In the genomic region with DNA sequence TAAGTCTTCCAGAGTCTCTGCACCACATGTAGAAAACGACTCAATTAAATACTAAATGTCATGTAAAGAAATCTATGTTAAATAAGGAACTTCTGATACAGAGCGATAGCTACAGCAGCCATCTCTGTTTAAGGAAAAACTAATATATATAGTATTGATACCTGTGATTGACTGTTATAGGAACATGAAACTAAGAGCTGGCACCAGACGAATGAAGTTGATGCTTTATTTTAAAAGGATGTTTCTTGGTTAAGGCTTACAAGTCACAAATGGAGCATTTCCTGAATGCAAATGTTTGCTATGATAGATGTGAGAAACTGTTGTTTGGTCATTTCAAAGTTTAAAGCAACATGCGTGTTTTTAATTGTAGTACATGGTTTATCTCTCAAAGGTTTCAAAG, we compare ENCODE assay signal across 13 mouse cellular contexts. TPM values are rescaled to one million over a fixed set of nuclear protein-coding genes. Genes with fewer than 3 reads are reported as not detected.
A peak's percentile ranks its signal among the peaks of the same experiment; 100 is the strongest.
DNase-seq lines count a peak whose midpoint lies in the region; ATAC-seq and TF ChIP-seq lines count a peak whose summit lies in the region.
"Had no signal": no experiment of that assay in that cellular context is flagged by ENCODE, and none has a peak within 500 bp of the region (broad histone marks: within the 10 kb centered on the region; RNA-seq: fewer than 3 reads in every experiment).

No protein-coding gene starts in this region.

- no peaks in the 10 kb centered on the region for H3K4me1 ChIP-seq in heart, postnatal 0 days (ENCODE audit: control insufficient read depth, insufficient read depth)
- peaks cover 14% of the 10 kb centered on the region for H3K4me1 ChIP-seq in embryonic facial prominence, embryonic 13.5 days
- peaks cover 20% of the 10 kb centered on the region for H3K4me1 ChIP-seq in hindbrain, embryonic 13.5 days (replicated peaks)
- H3K4me1 ChIP-seq in midbrain, embryonic 13.5 days (replicated peaks): peaks cover 14% of the 10 kb centered on the region

- no peak for DNase-seq in heart, postnatal 0 days (ENCODE audit: low spot score)
- no peak for DNase-seq in heart, adult 9 months (ENCODE audit: low spot score in 2 of 2)
- DNase-seq in retina, postnatal 1 day: no peak
- DNase-seq in thymus, postnatal 25 days: no peak
- DNase-seq in cerebellum, adult 11-12 months: no peak
- DNase-seq: kidney, postnatal 25 days; lung, postnatal 10 days; thymus, postnatal 14 days had no signal

- peaks cover 64% of the 10 kb centered on the region for H3K27me3 ChIP-seq in heart, postnatal 0 days (ENCODE audit: control insufficient read depth, insufficient read depth, low read length)
- peaks cover 24% of the 10 kb centered on the region for H3K27me3 ChIP-seq in embryonic facial prominence, embryonic 13.5 days
- peaks cover 19% of the 10 kb centered on the region for H3K27me3 ChIP-seq in hindbrain, embryonic 13.5 days
- H3K27me3 ChIP-seq in midbrain, embryonic 13.5 days: peaks cover 26% of the 10 kb centered on the region
- H3K27me3 ChIP-seq: CH12.LX had no signal

- no peak overlapping the region for H3K4me2 ChIP-seq in heart, postnatal 0 days (ENCODE audit: low read depth, low read length)
- peak overlapping the region; percentile 95 for H3K4me2 ChIP-seq in embryonic facial prominence, embryonic 13.5 days
- H3K4me2 ChIP-seq in hindbrain, embryonic 13.5 days: peak overlapping the region; percentile 84
- H3K4me2 ChIP-seq in midbrain, embryonic 13.5 days (replicated peaks): peak overlapping the region; percentile 86

- no peaks in the 10 kb centered on the region for H3K9me3 ChIP-seq in heart, postnatal 0 days (replicated peaks; ENCODE audit: control insufficient read depth, low read length)
- H3K9me3 ChIP-seq in embryonic facial prominence, embryonic 13.5 days: no peaks in the 10 kb centered on the region
- H3K9me3 ChIP-seq in hindbrain, embryonic 13.5 days: no peaks in the 10 kb centered on the region
- H3K9me3 ChIP-seq in midbrain, embryonic 13.5 days: no peaks in the 10 kb centered on the region

- H3K36me3 ChIP-seq in heart, postnatal 0 days (replicated peaks; ENCODE audit: control insufficient read depth, insufficient read depth, low read length): no peaks in the 10 kb centered on the region
- H3K36me3 ChIP-seq in embryonic facial prominence, embryonic 13.5 days: no peaks in the 10 kb centered on the region
- no peaks in the 10 kb centered on the region for H3K36me3 ChIP-seq in hindbrain, embryonic 13.5 days
- H3K36me3 ChIP-seq in midbrain, embryonic 13.5 days: no peaks in the 10 kb centered on the region

- H3K4me3 ChIP-seq in heart, postnatal 0 days (ENCODE audit: low read depth, low read length): peak overlapping the region; percentile 55; the same call in 1 of the 2 replicates
- peak overlapping the region; percentile 69 for H3K4me3 ChIP-seq in embryonic facial prominence, embryonic 13.5 days
- H3K4me3 ChIP-seq in hindbrain, embryonic 13.5 days: peak overlapping the region; percentile 64
- H3K4me3 ChIP-seq in midbrain, embryonic 13.5 days (replicated peaks): peak overlapping the region; percentile 70

- H3K27ac ChIP-seq in heart, postnatal 0 days (ENCODE audit: low read depth): no peak overlapping the region
- H3K27ac ChIP-seq in embryonic facial prominence, embryonic 13.5 days: no peak overlapping the region
- peak overlapping the region; percentile 98 for H3K27ac ChIP-seq in hindbrain, embryonic 13.5 days
- peak overlapping the region; percentile 95 for H3K27ac ChIP-seq in midbrain, embryonic 13.5 days

- WGBS in heart, postnatal 0 days: 54% methylated on average over 4 of the region's 4 CpGs
- WGBS in embryonic facial prominence, embryonic 13.5 days: 47% methylated on average over 4 of the region's 4 CpGs
- WGBS in hindbrain, embryonic 13.5 days: 55% methylated on average over 4 of the region's 4 CpGs
- WGBS in midbrain, embryonic 13.5 days: 50% methylated on average over 4 of the region's 4 CpGs

- ATAC-seq in heart, postnatal 0 days (ENCODE audit: insufficient read depth, low read depth): no peak
- ATAC-seq in embryonic facial prominence, embryonic 13.5 days (ENCODE audit: insufficient number of reproducible peaks, insufficient read depth, low FRiP score, low TSS enrichment, low read depth): no peak
- no peak for ATAC-seq in hindbrain, embryonic 13.5 days (ENCODE audit: low FRiP score)
- no peak for ATAC-seq in midbrain, embryonic 13.5 days
- ATAC-seq: activated CD4-positive, CD25-positive, alpha-beta regulatory T cell, adult 4 months had no signal

- TF ChIP-seq CTCF in heart, postnatal 0 days (IDR thresholded peaks at IDR 0.05; ENCODE audit: low read depth): no peak

- no peak for TF ChIP-seq EP300 in heart, postnatal 0 days (IDR thresholded peaks at IDR 0.05; ENCODE audit: low read depth)

- no peak overlapping the region for H3K9ac ChIP-seq in heart, postnatal 0 days (replicated peaks; ENCODE audit: low read depth, low read length)
- H3K9ac ChIP-seq in embryonic facial prominence, embryonic 13.5 days: no peak overlapping the region
- H3K9ac ChIP-seq in hindbrain, embryonic 13.5 days: peak overlapping the region; percentile 94
- H3K9ac ChIP-seq in midbrain, embryonic 13.5 days (replicated peaks): peak overlapping the region; percentile 92

RNA-seq across cellular contexts. Expression of a gene that starts 1.1 kb away (rescaled TPM):
- total RNA-seq in heart, postnatal 0 days (2014; rRNA removed; ENCODE audit: low replicate concordance): 0.39 TPM in 1 of 2 replicates, not detected in the other
- polyA plus RNA-seq in heart, postnatal 0 days (2015; fragmentation: Nextera tagmentation; extraction: Ambion mirVana): 0.05 TPM in 1 of 2 replicates, not detected in the other
- polyA plus RNA-seq in embryonic facial prominence, embryonic 13.5 days (2015; fragmentation: Nextera tagmentation; extraction: Ambion mirVana): 3.6 and 3.8 TPM in 2 replicates
- polyA plus RNA-seq in hindbrain, embryonic 13.5 days (2015; fragmentation: Nextera tagmentation; extraction: Ambion mirVana): 56.2 and 57.7 TPM in 2 replicates
- polyA plus RNA-seq in midbrain, embryonic 13.5 days (2015; fragmentation: Nextera tagmentation; extraction: Ambion mirVana): 43.9 and 47.1 TPM in 2 replicates
- total RNA-seq: CH12.LX had no signal
- polyA plus RNA-seq: activated CD4-positive, CD25-positive, alpha-beta regulatory T cell, adult 4 months had no signal

Comparison
In these comparisons a context has a peak if more than half of its experiments do, and no peak if none do; other contexts are left out.
1. H3K27ac ChIP-seq: peak in hindbrain, embryonic 13.5 days (single experiment) and midbrain, embryonic 13.5 days (single experiment); none in heart, postnatal 0 days (single experiment) and embryonic facial prominence, embryonic 13.5 days (single experiment).
2. H3K9ac ChIP-seq: peak in hindbrain, embryonic 13.5 days (single experiment) and midbrain, embryonic 13.5 days (single experiment); none in heart, postnatal 0 days (single experiment) and embryonic facial prominence, embryonic 13.5 days (single experiment).
3. Peak in every context shown above with its lines, with median percentiles within 50 percentile points of each other: H3K4me3 ChIP-seq.